Mouse (Mus musculus): ENCODE data around the gene Nelfa. TPM values are rescaled to one million over a fixed set of nuclear protein-coding genes. Genes with fewer than 3 reads are reported as not detected.
"Not testable (repeated sequence)": the region's sequence is repeated elsewhere in the genome, so short reads cannot be mapped to it uniquely, and the experiment has no call there.

The Nelfa gene
- polyA plus RNA-seq, 1 experiment from 2014 or later = 57.8 TPM

- H3K27me3 ChIP-seq (replicated peaks); H3K9ac ChIP-seq; H3K27ac ChIP-seq; ATAC-seq (ENCODE audit: low FRiP score, low read depth); H3K4me2 ChIP-seq (replicated peaks); H3K9me3 ChIP-seq; H3K4me1 ChIP-seq; H3K4me3 ChIP-seq: not testable (repeated sequence)
- peaks cover 45% of the 10 kb centered on the region for H3K36me3 ChIP-seq
Measured at GRCm38 (mm10) chr5:33915031-33915430, 21.2 kb downstream of the Nelfa start.

GRCm38 (mm10) chr5:33903176-33903575 is 33.0 kb downstream of the Nelfa start:
- Histone ChIP-seq H3K9me3 (no peaks in the 10 kb centered on the region), H3K4me3 (no peak overlapping the region), H3K4me1 (no peaks in the 10 kb centered on the region), H3K9ac (no peak overlapping the region), H3K27ac (no peak overlapping the region), H3K4me2 (replicated peaks) (no peak overlapping the region), H3K36me3 (peaks cover 50% of the 10 kb centered on the region), H3K27me3 (replicated peaks) (no peaks in the 10 kb centered on the region)
- 93% methylated on average over 9 of the region's 9 CpGs for WGBS
- no peak for ATAC-seq (ENCODE audit: low FRiP score, low read depth)

- H3K36me3 ChIP-seq = peaks cover 55% of the 10 kb centered on the region
- H3K4me2 ChIP-seq (replicated peaks) = no peak overlapping the region
- 100% methylated on average over 2 of the region's 2 CpGs for WGBS
- no peak overlapping the region for H3K9ac ChIP-seq
- H3K27ac ChIP-seq = no peak overlapping the region
- no peak overlapping the region for H3K4me3 ChIP-seq
- H3K4me1 ChIP-seq = no peaks in the 10 kb centered on the region
- ATAC-seq (ENCODE audit: low FRiP score, low read depth) = no peak
- no peaks in the 10 kb centered on the region for H3K9me3 ChIP-seq
- no peaks in the 10 kb centered on the region for H3K27me3 ChIP-seq (replicated peaks)
Measured at GRCm38 (mm10) chr5:33902696-33903095, 33.5 kb downstream of the Nelfa start.

- ATAC-seq (ENCODE audit: low FRiP score, low read depth) = no peak
- WGBS = 86% methylated on average over 3 of the region's 3 CpGs
- H3K36me3 ChIP-seq = peaks cover 68% of the 10 kb centered on the region
Measured at GRCm38 (mm10) chr5:33901278-33901677, 34.9 kb downstream of the Nelfa start.

GRCm38 (mm10) chr5:33900701-33901263 is 35.4 kb downstream of the Nelfa start:
- 97% methylated on average over 9 of the region's 9 CpGs for WGBS
- Histone ChIP-seq H3K4me2 (replicated peaks) (no peak overlapping the region), H3K9me3 (no peaks in the 10 kb centered on the region), H3K27ac (no peak overlapping the region), H3K9ac (no peak overlapping the region), H3K27me3 (replicated peaks) (no peaks in the 10 kb centered on the region), H3K4me3 (no peak overlapping the region), H3K4me1 (no peaks in the 10 kb centered on the region), H3K36me3 (peaks cover 73% of the 10 kb centered on the region)
- no peak for ATAC-seq (ENCODE audit: low FRiP score, low read depth)

More at GRCm38 (mm10) chr5:33901278-33901677, 34.9 kb downstream of the Nelfa start:
- Histone ChIP-seq H3K4me1 (no peaks in the 10 kb centered on the region), H3K27me3 (replicated peaks) (no peaks in the 10 kb centered on the region), H3K9me3 (no peaks in the 10 kb centered on the region), H3K9ac (no peak overlapping the region), H3K4me3 (no peak overlapping the region), H3K4me2 (replicated peaks) (no peak overlapping the region), H3K27ac (no peak overlapping the region)

- Histone ChIP-seq H3K4me2 (replicated peaks) (no peak overlapping the region), H3K27me3 (replicated peaks) (no peaks in the 10 kb centered on the region), H3K27ac (no peak overlapping the region), H3K4me1 (no peaks in the 10 kb centered on the region), H3K9me3 (no peaks in the 10 kb centered on the region), H3K4me3 (no peak overlapping the region), H3K9ac (no peak overlapping the region), H3K36me3 (peaks cover 80% of the 10 kb centered on the region)
- ATAC-seq (ENCODE audit: low FRiP score, low read depth) = no peak
- 94% methylated on average over 3 of the region's 3 CpGs for WGBS
Measured at GRCm38 (mm10) chr5:33900101-33900500, 36.1 kb downstream of the Nelfa start.

GRCm38 (mm10) chr5:33899245-33899644 is 37.0 kb downstream of the Nelfa start:
- Histone ChIP-seq H3K4me1 (no peaks in the 10 kb centered on the region), H3K4me3 (no peak overlapping the region), H3K9ac (no peak overlapping the region), H3K27ac (no peak overlapping the region), H3K36me3 (peaks cover 89% of the 10 kb centered on the region), H3K27me3 (replicated peaks) (no peaks in the 10 kb centered on the region), H3K9me3 (no peaks in the 10 kb centered on the region), H3K4me2 (replicated peaks) (no peak overlapping the region)
- ATAC-seq (ENCODE audit: low FRiP score, low read depth) = no peak
- 94% methylated on average over 3 of the region's 3 CpGs for WGBS

- Histone ChIP-seq H3K4me2 (replicated peaks) (no peak overlapping the region), H3K9ac (no peak overlapping the region), H3K4me1 (no peaks in the 10 kb centered on the region), H3K27ac (no peak overlapping the region), H3K9me3 (no peaks in the 10 kb centered on the region), H3K27me3 (replicated peaks) (no peaks in the 10 kb centered on the region), H3K4me3 (no peak overlapping the region), H3K36me3 (peaks cover 95% of the 10 kb centered on the region)
- no peak for ATAC-seq (ENCODE audit: low FRiP score, low read depth)
- WGBS = 93% methylated on average over 9 of the region's 9 CpGs
Measured at GRCm38 (mm10) chr5:33898671-33899070, 37.5 kb downstream of the Nelfa start.

- no peak overlapping the region for H3K4me3 ChIP-seq
- H3K27ac ChIP-seq = no peak overlapping the region
- H3K4me2 ChIP-seq (replicated peaks) = no peak overlapping the region
- no peak for ATAC-seq (ENCODE audit: low FRiP score, low read depth)
- no peaks in the 10 kb centered on the region for H3K9me3 ChIP-seq
- WGBS = 89% methylated on average over 2 of the region's 2 CpGs
- H3K4me1 ChIP-seq = no peaks in the 10 kb centered on the region
- no peak overlapping the region for H3K9ac ChIP-seq
- no peaks in the 10 kb centered on the region for H3K27me3 ChIP-seq (replicated peaks)
- H3K36me3 ChIP-seq = peaks cover 98% of the 10 kb centered on the region
Measured at GRCm38 (mm10) chr5:33897158-33897557, 39.1 kb downstream of the Nelfa start.

GRCm38 (mm10) chr5:33895116-33895515 is 41.1 kb downstream of the Nelfa start:
- WGBS = 93% methylated on average over 9 of the region's 9 CpGs
- H3K27me3 ChIP-seq (replicated peaks) = no peaks in the 10 kb centered on the region
- no peak overlapping the region for H3K4me2 ChIP-seq (replicated peaks)
- no peak for ATAC-seq (ENCODE audit: low FRiP score, low read depth)
- no peak overlapping the region for H3K27ac ChIP-seq
- H3K4me3 ChIP-seq = no peak overlapping the region
- H3K4me1 ChIP-seq = no peaks in the 10 kb centered on the region
- no peak overlapping the region for H3K9ac ChIP-seq
- H3K36me3 ChIP-seq = peaks cover 98% of the 10 kb centered on the region
- no peaks in the 10 kb centered on the region for H3K9me3 ChIP-seq

GRCm38 (mm10) chr5:33893406-33893805 is 42.8 kb downstream of the Nelfa start:
- Histone ChIP-seq H3K9me3 (no peaks in the 10 kb centered on the region), H3K4me2 (replicated peaks) (no peak overlapping the region), H3K36me3 (peaks cover 96% of the 10 kb centered on the region), H3K27me3 (replicated peaks) (no peaks in the 10 kb centered on the region), H3K27ac (no peak overlapping the region), H3K4me3 (no peak overlapping the region), H3K4me1 (no peaks in the 10 kb centered on the region), H3K9ac (no peak overlapping the region)
- ATAC-seq (ENCODE audit: low FRiP score, low read depth) = no peak
- 96% methylated on average over 6 of the region's 6 CpGs for WGBS

- 97% methylated on average over 4 of the region's 4 CpGs for WGBS
Measured at GRCm38 (mm10) chr5:33881118-33881517, 55.1 kb downstream of the Nelfa start.

GRCm38 (mm10) chr5:33875472-33875871 is 60.7 kb downstream of the Nelfa start:
- H3K27me3 ChIP-seq (replicated peaks) = no peaks in the 10 kb centered on the region
- no peak overlapping the region for H3K27ac ChIP-seq
- 98% methylated on average over 1 of the region's 1 CpGs for WGBS
- no peak overlapping the region for H3K4me3 ChIP-seq
- no peak for ATAC-seq (ENCODE audit: low FRiP score, low read depth)
- H3K4me1 ChIP-seq = no peaks in the 10 kb centered on the region
- H3K9ac ChIP-seq = no peak overlapping the region
- H3K4me2 ChIP-seq (replicated peaks) = no peak overlapping the region
- peaks cover 59% of the 10 kb centered on the region for H3K36me3 ChIP-seq
- H3K9me3 ChIP-seq = no peaks in the 10 kb centered on the region

More at GRCm38 (mm10) chr5:33881118-33881517, 55.1 kb downstream of the Nelfa start:
- no peaks in the 10 kb centered on the region for H3K4me1 ChIP-seq
- no peak overlapping the region for H3K4me3 ChIP-seq
- H3K27me3 ChIP-seq (replicated peaks) = no peaks in the 10 kb centered on the region
- peaks cover 82% of the 10 kb centered on the region for H3K36me3 ChIP-seq
- no peak overlapping the region for H3K9ac ChIP-seq
- no peak overlapping the region for H3K27ac ChIP-seq
- H3K9me3 ChIP-seq = no peaks in the 10 kb centered on the region
- no peak for ATAC-seq (ENCODE audit: low FRiP score, low read depth)
- no peak overlapping the region for H3K4me2 ChIP-seq (replicated peaks)

All from neural tube, embryonic 12.5 days (tissue).